Mouse (Mus musculus) hindbrain, embryonic 14.5 days (tissue): ENCODE measurements around the gene Pde1c. TPM values are rescaled to one million over a fixed set of nuclear protein-coding genes. Genes with fewer than 3 reads are reported as not detected.

Source experiments
- ATAC-seq: fragments of 200-750 bp; cut with Nextera tagmentation; 2 replicates; pipeline ENCODE4 v1.8.0; 2017; ENCODE audit warnings: moderate number of reproducible peaks, mild to moderate bottlenecking, moderate TSS enrichment, moderate library complexity; ENCODE audit not compliant: low FRiP score
- DNase-seq: peaks from one replicate; pipeline ENCODE4 v3.0.0-alpha.2; 2015; ENCODE audit warnings: low spot score
- H3K27ac ChIP-seq: fragments of 300-500 bp; sonication (generic); 2 replicates; pipeline ENCODE4 v1.5.1; 2014; ENCODE audit warnings: mild to moderate bottlenecking, moderate library complexity
- H3K27me3 ChIP-seq: fragments of 300-500 bp; sonication (generic); 2 replicates; pipeline ENCODE4 v1.6.1; 2014; ENCODE audit warnings: mild to moderate bottlenecking, low read length, mixed read lengths; ENCODE audit not compliant: control insufficient read depth, insufficient read depth
- H3K36me3 ChIP-seq: fragments of 300-500 bp; sonication (generic); replicated peaks from 2 replicates; pipeline ENCODE4 v1.6.1; 2014; ENCODE audit not compliant: control insufficient read depth, insufficient read depth
- H3K4me1 ChIP-seq: fragments of 300-500 bp; sonication (generic); replicated peaks from 2 replicates; pipeline ENCODE4 v1.6.1; 2014; ENCODE audit warnings: antibody characterized with exemption, low read length, mixed read lengths; ENCODE audit not compliant: control insufficient read depth, insufficient read depth
- H3K4me2 ChIP-seq: fragments of 300-500 bp; sonication (generic); replicated peaks from 2 replicates; pipeline ENCODE4 v1.6.1; 2014; ENCODE audit warnings: mild to moderate bottlenecking, moderate library complexity
- H3K4me3 ChIP-seq: fragments of 300-500 bp; sonication (generic); replicated peaks from 2 replicates; pipeline ENCODE4 v1.5.1; 2014; ENCODE audit warnings: mild to moderate bottlenecking, low read length
- H3K9ac ChIP-seq: fragments of 300-500 bp; sonication (generic); 2 replicates; pipeline ENCODE4 v1.6.1; 2014
- H3K9me3 ChIP-seq: fragments of 300-500 bp; sonication (generic); 2 replicates; pipeline ENCODE4 v1.6.1; 2016; ENCODE audit warnings: low read length; ENCODE audit not compliant: control insufficient read depth
- WGBS: fragments of 180-500 bp; shearing (Covaris S2); extraction: QIAGEN DNeasy Blood & Tissue Kit; methylation state at CpG from one replicate; pipeline ENCODE4 v1.1.7; 2014; 5-methylcytosine and 5-hydroxymethylcytosine counted together
- polyA plus RNA-seq: library from polyadenylated mRNA; unstranded; fragments of >200 nt; fragmentation: Nextera tagmentation; extraction: Ambion mirVana; gene quantifications from 2 replicates; pipeline ENCODE4 v1.2.1, GENCODE M21; 2014

The Pde1c gene
- polyA plus RNA-seq, 1 experiment from 2014 or later, result 13.2 TPM

DNA sequence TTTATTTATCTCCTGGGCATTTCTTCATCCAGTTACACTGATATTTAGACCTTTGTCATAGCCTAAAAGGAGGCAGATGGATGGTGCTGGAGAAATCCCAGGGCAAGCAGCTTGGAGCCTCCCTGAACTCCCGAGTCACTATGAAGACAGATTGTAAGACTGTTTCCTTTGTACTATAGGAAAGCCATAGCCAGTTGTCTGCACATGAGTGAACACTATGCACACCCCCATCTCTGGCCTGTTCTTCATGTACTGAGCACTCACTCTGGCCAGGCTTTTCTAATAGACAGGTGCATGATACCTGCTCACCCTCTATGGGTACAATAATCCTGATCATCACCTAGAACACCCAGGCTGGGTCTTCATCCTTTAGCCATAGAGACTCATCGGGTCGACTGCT lies 318.8 kb downstream of the Pde1c start:
- no peaks in the 10 kb centered on the region for H3K9me3 ChIP-seq
- no peak overlapping the region for H3K27ac ChIP-seq
- no peak overlapping the region for H3K9ac ChIP-seq
- H3K4me3 ChIP-seq, result no peak overlapping the region
- H3K4me1 ChIP-seq, result no peaks in the 10 kb centered on the region
- no peaks in the 10 kb centered on the region for H3K27me3 ChIP-seq
- ATAC-seq, result no peak
- no peaks in the 10 kb centered on the region for H3K36me3 ChIP-seq
- 93% methylated on average over 3 of the region's 3 CpGs for WGBS
- no peak overlapping the region for H3K4me2 ChIP-seq
- no peak for DNase-seq

DNA sequence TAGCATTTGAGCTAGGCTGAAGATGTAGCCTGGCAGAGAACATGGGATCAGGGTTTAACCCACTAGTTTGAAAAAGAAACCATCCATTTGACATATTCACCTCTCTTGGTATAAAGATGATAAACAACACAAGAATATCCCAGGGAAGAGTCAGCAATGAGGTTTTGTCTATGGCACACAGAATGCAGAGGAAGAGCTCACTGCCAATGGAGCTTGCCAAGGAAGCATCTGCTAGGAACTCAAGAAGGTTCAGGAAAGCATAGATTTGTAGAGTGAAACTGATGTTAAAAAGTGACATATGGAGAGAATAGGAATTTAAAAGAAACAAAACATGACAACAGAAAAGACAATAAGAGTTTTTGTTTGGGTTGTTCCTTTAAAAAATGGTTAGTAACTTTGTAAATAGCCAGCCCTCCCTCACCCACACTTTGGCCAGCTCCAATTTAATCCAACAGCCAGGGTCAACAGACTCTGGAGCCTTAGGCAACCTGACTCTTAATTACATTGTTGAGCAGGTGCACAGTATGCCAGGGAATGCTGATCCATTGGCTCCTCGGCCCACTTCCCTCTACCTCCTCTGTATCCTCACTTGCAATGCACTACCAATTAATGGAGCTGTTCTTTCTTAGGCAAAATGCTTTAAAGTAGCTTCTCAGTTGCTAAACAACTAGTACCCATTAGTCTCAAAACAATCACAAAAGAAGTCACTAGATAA lies 377.3 kb downstream of the Pde1c start:
- ATAC-seq, result no peak
- H3K36me3 ChIP-seq, result no peaks in the 10 kb centered on the region
- no peak overlapping the region for H3K27ac ChIP-seq
- H3K4me1 ChIP-seq, result no peaks in the 10 kb centered on the region
- H3K9ac ChIP-seq, result no peak overlapping the region
- 78% methylated on average over 1 of the region's 1 CpGs for WGBS
- no peak for DNase-seq
- no peak overlapping the region for H3K4me3 ChIP-seq
- no peaks in the 10 kb centered on the region for H3K27me3 ChIP-seq
- no peaks in the 10 kb centered on the region for H3K9me3 ChIP-seq
- H3K4me2 ChIP-seq, result no peak overlapping the region

DNA sequence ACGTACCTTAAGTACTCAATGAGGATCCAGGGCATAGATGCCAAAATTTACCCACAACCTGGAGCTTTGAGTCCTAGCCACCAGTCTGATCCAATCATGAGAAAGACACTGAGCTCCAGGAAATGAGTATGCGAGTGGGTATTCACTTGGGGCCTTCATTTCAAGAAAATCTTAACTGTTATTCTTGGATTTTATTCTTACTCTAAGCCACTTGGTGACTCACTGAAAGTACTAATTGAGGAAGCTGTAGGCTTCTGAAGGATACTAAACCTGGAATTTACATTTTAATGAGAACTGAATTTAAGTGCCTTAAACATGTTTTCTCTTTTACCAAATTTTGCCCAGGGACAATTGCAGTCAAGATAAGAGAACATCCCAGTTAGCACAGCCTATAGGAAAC lies 392.4 kb downstream of the Pde1c start:
- no peak overlapping the region for H3K27ac ChIP-seq
- WGBS, result 90% methylated on average over 2 of the region's 2 CpGs
- no peak overlapping the region for H3K4me2 ChIP-seq
- H3K9me3 ChIP-seq, result no peaks in the 10 kb centered on the region
- no peak overlapping the region for H3K9ac ChIP-seq
- ATAC-seq, result no peak
- DNase-seq, result no peak
- H3K4me3 ChIP-seq, result no peak overlapping the region
- no peaks in the 10 kb centered on the region for H3K27me3 ChIP-seq
- no peaks in the 10 kb centered on the region for H3K36me3 ChIP-seq
- H3K4me1 ChIP-seq, result no peaks in the 10 kb centered on the region

DNA sequence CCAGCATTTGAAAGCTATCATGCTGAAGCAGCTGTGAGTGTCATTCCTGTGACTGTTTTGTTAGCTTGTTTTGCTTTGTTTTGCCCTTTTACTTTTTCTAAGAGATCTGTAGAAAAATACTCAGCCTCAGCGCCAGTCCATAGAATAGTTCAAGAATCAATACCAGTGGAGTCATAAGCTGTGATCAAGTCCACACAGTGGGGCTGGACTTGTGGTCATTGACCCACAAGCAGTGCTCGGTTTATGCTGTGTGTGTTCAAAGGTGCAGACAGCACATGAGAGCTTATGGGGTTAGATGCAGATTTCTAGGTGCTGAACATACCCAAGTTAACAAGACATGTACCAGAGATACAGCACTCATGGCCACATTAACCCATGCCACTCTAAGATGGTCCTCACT lies 396.7 kb downstream of the Pde1c start:
- H3K4me3 ChIP-seq, result no peak overlapping the region
- no peaks in the 10 kb centered on the region for H3K27me3 ChIP-seq
- no peak overlapping the region for H3K4me2 ChIP-seq
- no peaks in the 10 kb centered on the region for H3K36me3 ChIP-seq
- DNase-seq (no peak), ATAC-seq (no peak)
- no peak overlapping the region for H3K9ac ChIP-seq
- H3K27ac ChIP-seq, result no peak overlapping the region
- H3K4me1 ChIP-seq, result no peaks in the 10 kb centered on the region
- H3K9me3 ChIP-seq, result no peaks in the 10 kb centered on the region
- 83% methylated on average over 2 of the region's 2 CpGs for WGBS

DNA sequence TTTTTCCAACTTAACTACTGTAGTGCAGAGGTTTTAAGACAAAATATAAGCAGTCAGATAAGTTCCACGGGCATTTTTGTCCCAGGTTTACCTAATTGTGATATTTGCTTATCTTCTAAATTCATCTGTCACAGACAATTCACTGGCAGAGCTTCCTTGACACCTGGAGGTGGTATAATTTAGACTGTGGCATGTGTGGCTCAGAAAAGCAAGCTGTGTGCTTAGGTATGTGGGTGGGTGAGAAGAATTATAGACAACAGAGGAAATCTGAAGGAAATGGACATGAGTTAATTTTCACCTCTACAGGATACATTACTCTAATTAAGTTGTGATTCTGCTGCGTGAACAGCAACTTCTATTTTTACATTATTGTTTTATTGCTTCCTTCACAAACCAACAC lies 400.2 kb downstream of the Pde1c start:
- no peaks in the 10 kb centered on the region for H3K27me3 ChIP-seq
- ATAC-seq (no peak), DNase-seq (no peak)
- H3K9ac ChIP-seq, result no peak overlapping the region
- H3K36me3 ChIP-seq, result no peaks in the 10 kb centered on the region
- no peak overlapping the region for H3K4me2 ChIP-seq
- no peaks in the 10 kb centered on the region for H3K4me1 ChIP-seq
- H3K9me3 ChIP-seq, result no peaks in the 10 kb centered on the region
- WGBS, result 91% methylated on average over 2 of the region's 2 CpGs
- no peak overlapping the region for H3K4me3 ChIP-seq
- no peak overlapping the region for H3K27ac ChIP-seq

DNA sequence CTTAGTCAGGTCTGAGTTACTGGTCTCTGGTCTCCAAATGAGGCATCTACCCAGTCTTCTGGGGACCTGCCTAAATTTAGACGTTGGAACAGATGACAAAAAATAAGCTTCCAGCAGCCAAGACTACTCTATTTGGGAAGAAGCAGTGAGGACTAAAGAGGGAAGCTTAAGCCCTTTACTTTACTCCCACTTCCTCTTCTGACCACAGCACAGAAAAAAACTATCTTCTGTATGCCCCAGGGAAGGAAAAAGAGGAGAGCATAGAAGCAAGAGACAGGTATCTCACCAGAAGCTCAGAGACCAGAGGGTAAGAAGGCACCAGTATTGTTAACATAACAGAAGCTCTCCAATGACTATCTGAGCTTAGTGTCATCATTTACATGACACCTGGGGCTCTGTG lies 410.7 kb downstream of the Pde1c start:
- Histone ChIP-seq H3K27ac (no peak overlapping the region), H3K4me3 (no peak overlapping the region), H3K36me3 (no peaks in the 10 kb centered on the region), H3K4me2 (no peak overlapping the region), H3K9me3 (no peaks in the 10 kb centered on the region), H3K27me3 (no peaks in the 10 kb centered on the region), H3K9ac (no peak overlapping the region), H3K4me1 (no peaks in the 10 kb centered on the region)
- ATAC-seq (no peak), DNase-seq (no peak)
- 74% methylated on average over 1 of the region's 1 CpGs for WGBS

DNA sequence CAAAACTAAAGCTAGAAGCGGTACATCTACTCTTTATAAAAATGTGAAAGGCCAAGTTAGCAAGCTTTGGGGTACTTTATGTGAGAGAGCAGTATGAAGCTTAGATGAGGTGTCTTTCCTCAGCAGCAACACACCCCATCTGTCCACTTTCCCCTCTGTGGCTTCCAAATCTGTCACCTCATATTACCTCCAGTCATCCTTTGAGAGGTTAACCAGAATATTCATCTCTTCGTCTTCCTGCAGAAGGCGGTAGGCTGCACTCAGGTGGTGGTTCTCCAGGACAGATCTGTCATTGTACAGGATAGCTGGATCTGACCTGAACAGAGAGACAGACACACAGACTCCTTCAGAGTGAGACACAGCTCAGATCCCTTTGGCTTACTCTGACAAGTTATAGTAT lies 412.1 kb downstream of the Pde1c start:
- no peak for DNase-seq
- Histone ChIP-seq H3K27ac (no peak overlapping the region), H3K36me3 (no peaks in the 10 kb centered on the region), H3K4me3 (no peak overlapping the region), H3K9ac (no peak overlapping the region), H3K27me3 (no peaks in the 10 kb centered on the region), H3K4me2 (no peak overlapping the region), H3K9me3 (no peaks in the 10 kb centered on the region), H3K4me1 (no peaks in the 10 kb centered on the region)
- 89% methylated on average over 3 of the region's 3 CpGs for WGBS
- no peak for ATAC-seq

DNA sequence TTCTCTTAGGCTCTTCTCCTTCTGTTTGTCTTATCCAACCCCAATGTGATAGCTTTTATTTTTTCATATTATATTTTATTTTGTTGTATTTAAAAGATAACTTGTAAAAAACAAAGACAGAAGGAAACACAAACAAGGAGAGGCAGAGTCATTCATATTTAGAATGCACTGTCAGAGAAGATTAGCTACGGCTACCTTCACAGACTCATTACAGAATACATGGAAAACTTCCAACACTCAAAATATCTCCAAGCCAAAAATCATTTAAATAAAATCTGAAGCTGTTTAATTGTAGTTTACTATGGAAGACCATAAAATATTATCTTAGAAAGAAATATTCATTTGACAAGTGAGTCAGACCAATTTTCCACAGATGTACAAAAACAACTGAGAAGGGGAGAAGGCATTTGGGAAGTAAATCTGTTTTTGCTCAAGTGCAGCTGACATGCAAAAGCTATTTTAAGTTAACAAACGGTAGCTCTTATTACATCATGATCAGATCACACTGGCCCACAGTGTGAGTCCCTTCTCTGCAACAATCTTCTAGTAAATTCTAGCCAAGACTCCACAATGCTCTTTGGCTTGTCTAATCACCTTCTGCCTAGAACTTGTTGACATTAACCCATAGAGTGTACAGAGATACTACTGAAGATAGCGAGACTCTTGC lies 438.3 kb downstream of the Pde1c start:
- no peaks in the 10 kb centered on the region for H3K4me1 ChIP-seq
- 88% methylated on average over 3 of the region's 3 CpGs for WGBS
- ATAC-seq, result no peak
- H3K36me3 ChIP-seq, result no peaks in the 10 kb centered on the region; the same call in 1 of the 2 replicates
- DNase-seq, result no peak
- no peaks in the 10 kb centered on the region for H3K9me3 ChIP-seq
- H3K27ac ChIP-seq, result no peak overlapping the region
- H3K4me3 ChIP-seq, result no peak overlapping the region
- H3K9ac ChIP-seq, result no peak overlapping the region
- no peak overlapping the region for H3K4me2 ChIP-seq
- H3K27me3 ChIP-seq, result no peaks in the 10 kb centered on the region

DNA sequence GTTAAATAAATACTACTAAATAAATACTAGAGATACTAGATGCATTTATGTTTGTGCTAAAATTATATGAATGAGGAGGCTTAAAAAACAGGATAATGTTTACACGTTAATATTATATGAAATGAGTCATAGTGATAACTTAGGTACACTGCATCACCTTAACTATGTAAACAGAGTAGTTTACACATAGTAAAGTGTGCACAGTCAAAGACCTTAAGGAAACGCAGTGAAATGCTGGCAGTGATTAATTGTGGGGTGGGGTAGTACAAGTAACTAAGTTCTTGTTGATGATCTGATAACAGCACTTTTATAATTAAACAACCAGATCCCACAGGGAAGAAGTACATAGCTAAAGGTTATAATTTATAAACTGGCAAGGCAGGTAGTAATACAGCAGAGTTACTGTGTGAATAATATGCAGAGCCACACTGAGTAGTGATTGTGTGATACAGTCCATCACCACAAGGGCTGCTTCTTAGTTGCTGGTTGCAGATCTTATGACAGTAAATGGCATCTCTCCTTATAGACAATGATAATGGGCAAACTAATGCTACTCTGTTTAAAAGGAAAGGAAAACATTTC lies 469.3 kb downstream of the Pde1c start:
- no peaks in the 10 kb centered on the region for H3K27me3 ChIP-seq
- no peaks in the 10 kb centered on the region for H3K36me3 ChIP-seq
- H3K27ac ChIP-seq, result no peak overlapping the region
- WGBS, result 88% methylated on average over 2 of the region's 2 CpGs
- ATAC-seq (no peak), DNase-seq (no peak)
- H3K4me1 ChIP-seq, result no peaks in the 10 kb centered on the region
- peaks cover 10% of the 10 kb centered on the region; the same call in 1 of the 2 replicates for H3K9me3 ChIP-seq
- H3K9ac ChIP-seq, result no peak overlapping the region
- H3K4me2 ChIP-seq, result no peak overlapping the region
- no peak overlapping the region for H3K4me3 ChIP-seq
